ENCODE assay signal across 32 mouse cellular contexts in genomic region chr6:8405844-8406243, GRCm38 (mm10).
"Had no signal": no experiment of that assay in that cellular context is flagged by ENCODE, and none has a peak within 500 bp of the region (broad histone marks: within the 10 kb centered on the region; RNA-seq: fewer than 3 reads in every experiment).

No protein-coding gene starts in this region.

- H3K4me3 ChIP-seq: limb, embryonic 10.5 days; limb, embryonic 12.5 days; limb, embryonic 13.5 days; limb, embryonic 15.5 days; liver, embryonic 12.5 days; liver, embryonic 13.5 days; liver, embryonic 15.5 days; lung, embryonic 15.5 days; megakaryocyte, embryonic 14.5 days; midbrain, embryonic 10.5 days; midbrain, embryonic 12.5 days; midbrain, embryonic 13.5 days; midbrain, embryonic 15.5 days; myocyte; neural tube, embryonic 12.5 days had no signal

- H3K4me2 ChIP-seq: limb, embryonic 12.5 days; limb, embryonic 13.5 days; limb, embryonic 15.5 days; liver, embryonic 11.5 days; liver, embryonic 12.5 days; liver, embryonic 13.5 days; liver, embryonic 15.5 days; lung, embryonic 14.5 days; lung, embryonic 15.5 days; midbrain, embryonic 11.5 days; midbrain, embryonic 12.5 days; midbrain, embryonic 13.5 days; midbrain, embryonic 15.5 days; neural tube, embryonic 12.5 days had no signal

- H3K27me3 ChIP-seq: limb, embryonic 12.5 days; limb, embryonic 13.5 days; limb, embryonic 15.5 days; liver, embryonic 12.5 days; liver, embryonic 13.5 days; liver, embryonic 15.5 days; lung, embryonic 15.5 days; megakaryocyte, embryonic 14.5 days; midbrain, embryonic 12.5 days; midbrain, embryonic 13.5 days; midbrain, embryonic 15.5 days; neural tube, embryonic 12.5 days had no signal

- H3K27ac ChIP-seq: limb, embryonic 10.5 days; limb, embryonic 12.5 days; limb, embryonic 13.5 days; limb, embryonic 15.5 days; liver, embryonic 12.5 days; liver, embryonic 13.5 days; liver, embryonic 14.5 days; liver, embryonic 15.5 days; lung, embryonic 15.5 days; macrophage; midbrain, embryonic 10.5 days; midbrain, embryonic 12.5 days; midbrain, embryonic 13.5 days; midbrain, embryonic 15.5 days; neural tube, embryonic 12.5 days had no signal

- DNase-seq: left cerebral cortex, postnatal 4 days; liver; liver, embryonic 13.5 days; liver, postnatal 0 days; lung, adult 18-20 months; lung, adult 2 months; lung, embryonic 14.5 days; lung, postnatal 10 days; lung, postnatal 14 days; lung, postnatal 36 days; lung, postnatal 4 days; midbrain, embryonic 14.5 days had no signal

- ATAC-seq: liver, embryonic 12.5 days; liver, postnatal 0 days; lung, postnatal 0 days; midbrain, embryonic 13.5 days; midbrain, embryonic 15.5 days; midbrain, embryonic 16.5 days had no signal

- H3K36me3 ChIP-seq: limb, embryonic 10.5 days; limb, embryonic 13.5 days; limb, embryonic 15.5 days; liver, embryonic 12.5 days; liver, embryonic 15.5 days; lung, embryonic 15.5 days; midbrain, embryonic 10.5 days; midbrain, embryonic 15.5 days; neural tube, embryonic 12.5 days had no signal

- H3K9me3 ChIP-seq: limb, embryonic 10.5 days; limb, embryonic 12.5 days; limb, embryonic 13.5 days; limb, embryonic 15.5 days; liver, embryonic 12.5 days; liver, embryonic 13.5 days; liver, embryonic 15.5 days; lung, embryonic 15.5 days; megakaryocyte, embryonic 14.5 days; midbrain, embryonic 10.5 days; midbrain, embryonic 12.5 days; midbrain, embryonic 13.5 days; midbrain, embryonic 15.5 days; neural tube, embryonic 12.5 days had no signal

- H3K4me1 ChIP-seq: limb, embryonic 10.5 days; limb, embryonic 12.5 days; limb, embryonic 15.5 days; liver, embryonic 12.5 days; liver, embryonic 13.5 days; liver, embryonic 15.5 days; lung, embryonic 15.5 days; midbrain, embryonic 10.5 days; midbrain, embryonic 12.5 days; midbrain, embryonic 13.5 days; midbrain, embryonic 15.5 days; neural tube, embryonic 12.5 days had no signal

- H3K9ac ChIP-seq: limb, embryonic 12.5 days; limb, embryonic 13.5 days; limb, embryonic 15.5 days; liver, embryonic 12.5 days; liver, embryonic 13.5 days; liver, embryonic 14.5 days; liver, embryonic 15.5 days; liver, postnatal 0 days; lung, embryonic 14.5 days; lung, embryonic 15.5 days; midbrain, embryonic 12.5 days; midbrain, embryonic 13.5 days; midbrain, embryonic 15.5 days; neural tube, embryonic 12.5 days had no signal
